Comparison of ENCODE assay signal across 19 mouse cellular contexts in the genomic region with DNA sequence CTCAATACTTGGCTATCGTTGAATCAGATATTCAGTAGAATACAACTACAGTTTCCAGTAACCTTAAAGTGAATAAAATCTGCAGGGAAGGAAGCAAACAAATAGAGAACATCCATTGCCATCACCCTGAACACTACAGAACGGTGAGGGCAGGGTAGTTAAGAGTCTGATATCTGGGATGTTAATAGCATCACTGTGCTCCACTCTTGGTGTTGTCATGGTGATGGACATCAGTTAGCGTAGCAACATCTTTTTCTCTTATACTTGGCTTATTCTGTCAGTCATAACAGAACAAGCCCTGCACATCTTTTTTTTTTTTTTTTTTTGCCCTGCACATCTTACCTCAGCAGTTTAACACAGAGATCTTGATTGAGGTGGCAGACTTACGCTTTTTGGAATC.
DNase-seq lines count a peak whose midpoint lies in the region; ATAC-seq and TF ChIP-seq lines count a peak whose summit lies in the region.
"Had no signal": no experiment of that assay in that cellular context is flagged by ENCODE, and none has a peak within 500 bp of the region (broad histone marks: within the 10 kb centered on the region; RNA-seq: fewer than 3 reads in every experiment).

No protein-coding gene starts in this region.

- H3K4me3 ChIP-seq in forebrain, embryonic 13.5 days: no peak overlapping the region
- H3K4me3 ChIP-seq in forebrain, embryonic 11.5 days (ENCODE audit: low read depth, low read length): no peak overlapping the region
- H3K4me3 ChIP-seq in hindbrain, postnatal 0 days (ENCODE audit: low read length): no peak overlapping the region
- no peak overlapping the region for H3K4me3 ChIP-seq in hindbrain, embryonic 11.5 days (ENCODE audit: low read depth, low read length)
- no peak overlapping the region for H3K4me3 ChIP-seq in forebrain, postnatal 0 days (ENCODE audit: low read depth, low read length)
- H3K4me3 ChIP-seq: embryonic facial prominence, embryonic 13.5 days; heart, embryonic 15.5 days had no signal

- ATAC-seq in forebrain, embryonic 13.5 days: 0 out of 2 replicates have a peak, but pooled peaks have one; percentile 64
- no peak for ATAC-seq in forebrain, embryonic 11.5 days (replicated peaks; ENCODE audit: low FRiP score)
- peak; percentile 46; the same call in 1 of the 2 replicates for ATAC-seq in hindbrain, postnatal 0 days
- no peak for ATAC-seq in hindbrain, embryonic 11.5 days (ENCODE audit: low FRiP score)
- ATAC-seq in forebrain, postnatal 0 days: peak; percentile 63
- ATAC-seq: intestine, embryonic 16.5 days had no signal

- WGBS in forebrain, embryonic 13.5 days: 85% methylated on average over 4 of the region's 4 CpGs
- 89% methylated on average over 4 of the region's 4 CpGs for WGBS in forebrain, embryonic 11.5 days
- WGBS in hindbrain, postnatal 0 days: 57% methylated on average over 4 of the region's 4 CpGs
- WGBS in hindbrain, embryonic 11.5 days: 85% methylated on average over 4 of the region's 4 CpGs
- WGBS in forebrain, postnatal 0 days: 59% methylated on average over 4 of the region's 4 CpGs

- no peak for TF ChIP-seq CTCF in hindbrain, postnatal 0 days (IDR thresholded peaks at IDR 0.05; ENCODE audit: low read depth)
- no peak for TF ChIP-seq CTCF in forebrain, postnatal 0 days (IDR thresholded peaks at IDR 0.05; ENCODE audit: low read depth)

- H3K9ac ChIP-seq in forebrain, embryonic 13.5 days: no peak overlapping the region
- no peak overlapping the region for H3K9ac ChIP-seq in forebrain, embryonic 11.5 days (ENCODE audit: low read length)
- no peak overlapping the region for H3K9ac ChIP-seq in hindbrain, postnatal 0 days (replicated peaks; ENCODE audit: low read length)
- no peak overlapping the region for H3K9ac ChIP-seq in hindbrain, embryonic 11.5 days (ENCODE audit: low read depth, low read length)
- no peak overlapping the region for H3K9ac ChIP-seq in forebrain, postnatal 0 days
- H3K9ac ChIP-seq: embryonic facial prominence, embryonic 13.5 days; heart, embryonic 15.5 days had no signal

- H3K27ac ChIP-seq in forebrain, embryonic 13.5 days: no peak overlapping the region
- no peak overlapping the region for H3K27ac ChIP-seq in forebrain, embryonic 11.5 days (ENCODE audit: low read depth, low read length)
- no peak overlapping the region for H3K27ac ChIP-seq in hindbrain, postnatal 0 days
- no peak overlapping the region for H3K27ac ChIP-seq in hindbrain, embryonic 11.5 days (ENCODE audit: low read depth, low read length)
- 0 out of 2 replicates have a peak overlapping the region, but pooled peaks have one; percentile 1 for H3K27ac ChIP-seq in forebrain, postnatal 0 days (ENCODE audit: low read depth, low read length)
- H3K27ac ChIP-seq: embryonic facial prominence, embryonic 13.5 days; heart, embryonic 15.5 days had no signal

- no peaks in the 10 kb centered on the region for H3K9me3 ChIP-seq in forebrain, embryonic 13.5 days (replicated peaks)
- H3K9me3 ChIP-seq in forebrain, embryonic 11.5 days (ENCODE audit: control insufficient read depth, low read length): no peaks in the 10 kb centered on the region
- H3K9me3 ChIP-seq in hindbrain, postnatal 0 days (ENCODE audit: low read length): no peaks in the 10 kb centered on the region
- H3K9me3 ChIP-seq in hindbrain, embryonic 11.5 days (ENCODE audit: control insufficient read depth, low read length): no peaks in the 10 kb centered on the region
- no peaks in the 10 kb centered on the region for H3K9me3 ChIP-seq in forebrain, postnatal 0 days (ENCODE audit: low read length)
- H3K9me3 ChIP-seq: embryonic facial prominence, embryonic 13.5 days; heart, embryonic 15.5 days had no signal

- 0 out of 2 replicates have a peak, but pooled peaks cover 4% of the 10 kb centered on the region for H3K27me3 ChIP-seq in forebrain, embryonic 13.5 days
- H3K27me3 ChIP-seq in forebrain, embryonic 11.5 days (ENCODE audit: control insufficient read depth, insufficient read depth, low read length): no peaks in the 10 kb centered on the region
- no peaks in the 10 kb centered on the region for H3K27me3 ChIP-seq in hindbrain, postnatal 0 days (ENCODE audit: insufficient read depth, low read length)
- no peaks in the 10 kb centered on the region for H3K27me3 ChIP-seq in hindbrain, embryonic 11.5 days (ENCODE audit: control insufficient read depth, insufficient read depth, low read length)
- H3K27me3 ChIP-seq in forebrain, postnatal 0 days (ENCODE audit: insufficient read depth, low read length): no peaks in the 10 kb centered on the region

- H3K4me2 ChIP-seq in forebrain, embryonic 13.5 days: no peak overlapping the region
- no peak overlapping the region for H3K4me2 ChIP-seq in forebrain, embryonic 11.5 days (ENCODE audit: low read depth, low read length, severe bottlenecking)
- no peak overlapping the region for H3K4me2 ChIP-seq in hindbrain, postnatal 0 days (ENCODE audit: low read depth, low read length)
- no peak overlapping the region for H3K4me2 ChIP-seq in hindbrain, embryonic 11.5 days (replicated peaks; ENCODE audit: low read depth, low read length)
- H3K4me2 ChIP-seq in forebrain, postnatal 0 days (ENCODE audit: low read depth): no peak overlapping the region
- H3K4me2 ChIP-seq: embryonic facial prominence, embryonic 13.5 days; heart, embryonic 11.5 days; heart, embryonic 15.5 days had no signal

- no peaks in the 10 kb centered on the region for H3K36me3 ChIP-seq in forebrain, embryonic 13.5 days (ENCODE audit: poor library complexity, severe bottlenecking)
- H3K36me3 ChIP-seq in forebrain, embryonic 11.5 days (ENCODE audit: control insufficient read depth, insufficient read depth, low read length): no peaks in the 10 kb centered on the region
- no peaks in the 10 kb centered on the region for H3K36me3 ChIP-seq in hindbrain, postnatal 0 days (ENCODE audit: insufficient read depth, low read length)
- no peaks in the 10 kb centered on the region for H3K36me3 ChIP-seq in hindbrain, embryonic 11.5 days (ENCODE audit: control insufficient read depth, insufficient read depth, low read length)
- H3K36me3 ChIP-seq in forebrain, postnatal 0 days (ENCODE audit: insufficient read depth): no peaks in the 10 kb centered on the region
- H3K36me3 ChIP-seq: embryonic facial prominence, embryonic 13.5 days; heart, embryonic 15.5 days had no signal

- H3K4me1 ChIP-seq in forebrain, embryonic 13.5 days: peaks cover 6% of the 10 kb centered on the region
- peaks cover 2% of the 10 kb centered on the region; the same call in 1 of the 2 replicates for H3K4me1 ChIP-seq in forebrain, embryonic 11.5 days (replicated peaks; ENCODE audit: control insufficient read depth, insufficient read depth, low read length)
- H3K4me1 ChIP-seq in hindbrain, postnatal 0 days (ENCODE audit: insufficient read depth, low read length): 0 out of 2 replicates have a peak, but pooled peaks cover 3% of the 10 kb centered on the region
- no peaks in the 10 kb centered on the region; the same call in 1 of the 2 replicates for H3K4me1 ChIP-seq in hindbrain, embryonic 11.5 days (replicated peaks; ENCODE audit: control insufficient read depth, insufficient read depth, low read length)
- H3K4me1 ChIP-seq in forebrain, postnatal 0 days (ENCODE audit: insufficient read depth): no peaks in the 10 kb centered on the region; the same call in 1 of the 2 replicates
- H3K4me1 ChIP-seq: embryonic facial prominence, embryonic 13.5 days; heart, embryonic 15.5 days had no signal

- no peak for DNase-seq in forebrain, embryonic 11.5 days (ENCODE audit: low spot score)
- DNase-seq in hindbrain, postnatal 0 days (ENCODE audit: low spot score): no peak
- no peak for DNase-seq in hindbrain, embryonic 11.5 days (ENCODE audit: low spot score)
- DNase-seq in brain, adult 2 months (ENCODE audit: low read depth, low spot score): peak; percentile 52
- peak; percentile 40 for DNase-seq in forebrain, postnatal 0 days
- no peak for DNase-seq in thymus, postnatal 4 days
- DNase-seq in neural tube, embryonic 10.5 days (ENCODE audit: extremely low spot score, low spot score): no peak
- DNase-seq: adrenal gland, postnatal 10 days; cerebellum, adult 18-20 months; cerebellum, adult 9-11 months; cerebellum, postnatal 36 days; gastrocnemius, postnatal 10 days; heart, adult 18-20 months; heart, postnatal 14 days had no signal

Comparison
In these comparisons a context has a peak if more than half of its experiments do, and no peak if none do; other contexts are left out.
1. ATAC-seq: peak in forebrain, embryonic 13.5 days (single experiment), hindbrain, postnatal 0 days (single experiment) and forebrain, postnatal 0 days (single experiment); none in forebrain, embryonic 11.5 days (single experiment) and hindbrain, embryonic 11.5 days (single experiment).
2. DNase-seq: peak in brain, adult 2 months (single experiment) and forebrain, postnatal 0 days (single experiment); none in forebrain, embryonic 11.5 days (single experiment), hindbrain, postnatal 0 days (single experiment), hindbrain, embryonic 11.5 days (single experiment), thymus, postnatal 4 days (single experiment) and neural tube, embryonic 10.5 days (single experiment).